Mouse (Mus musculus): ENCODE data around the gene Ap1g2. TPM values are rescaled to one million over a fixed set of nuclear protein-coding genes. Genes with fewer than 3 reads are reported as not detected.

Gene Ap1g2
- 26.1 and 27.6 TPM in 2 replicates for polyA plus RNA-seq (2015; fragmentation: Nextera tagmentation; extraction: Ambion mirVana)

- H3K27ac ChIP-seq = peak within 1 kb of the TSS; percentile 72
- peak; percentile 95 for ATAC-seq (ENCODE audit: low read depth)
Observed at GRCm38 (mm10) chr14:55105836-55106809, at the start of gene Ap1g2. Gene Ap1g2 (minus strand): TSS chr14:55106593.

GRCm38 (mm10) chr14:55152951-55153481, 46.6 kb upstream of the Ap1g2 start:
- H3K36me3 ChIP-seq = no peaks in the 10 kb centered on the region
- H3K4me1 ChIP-seq (replicated peaks) = 0 out of 2 replicates have a peak, but pooled peaks cover 4% of the 10 kb centered on the region
- no peak overlapping the region for H3K27ac ChIP-seq
- no peak overlapping the region for H3K9ac ChIP-seq
- H3K4me3 ChIP-seq (replicated peaks) = no peak overlapping the region
- H3K4me2 ChIP-seq = no peak overlapping the region
- 76% methylated on average over 16 of the region's 16 CpGs for WGBS (ENCODE audit: insufficient replicate concordance)
- no peaks in the 10 kb centered on the region for H3K9me3 ChIP-seq (replicated peaks)
- no peak for DNase-seq
- H3K27me3 ChIP-seq = no peaks in the 10 kb centered on the region
- no peak for ATAC-seq (ENCODE audit: low read depth)

More at GRCm38 (mm10) chr14:55105836-55106809, at the start of gene Ap1g2:
- Histone ChIP-seq H3K27me3 (peaks cover 40% of the 10 kb centered on the region), H3K36me3 (peaks cover 27% of the 10 kb centered on the region), H3K4me1 (replicated peaks) (peaks cover 38% of the 10 kb centered on the region), H3K9me3 (replicated peaks) (no peaks in the 10 kb centered on the region), H3K9ac (peak within 1 kb of the TSS; percentile 76), H3K4me3 (replicated peaks) (peak within 1 kb of the TSS; percentile 70), H3K4me2 (peak within 1 kb of the TSS; percentile 93)
- DNase-seq = peak; percentile 86
- under 1% methylated on average over 39 of the region's 39 CpGs for WGBS (ENCODE audit: insufficient replicate concordance)

DNA sequence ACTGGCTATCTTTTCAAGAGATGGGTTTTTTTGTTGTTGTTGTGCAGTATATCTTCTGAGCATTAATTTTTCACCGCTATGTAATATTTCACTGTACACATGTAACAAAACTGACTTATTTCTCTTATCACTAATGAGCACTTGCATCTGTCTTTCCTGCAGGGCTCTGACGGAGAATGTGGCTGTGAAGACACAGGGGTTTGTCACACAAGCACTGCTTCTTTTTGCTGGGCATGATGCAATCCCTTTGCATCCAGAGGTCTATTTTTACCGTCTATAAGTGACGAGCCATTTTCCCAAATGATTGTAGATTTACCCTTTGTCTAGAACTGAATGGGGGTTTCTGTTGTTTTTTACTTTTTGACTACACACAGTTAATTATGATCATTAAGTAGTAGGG, 45.8 kb upstream of the Ap1g2 start:
- no peak for ATAC-seq (ENCODE audit: low read depth)
- Histone ChIP-seq H3K27me3 (no peaks in the 10 kb centered on the region), H3K9ac (no peak overlapping the region), H3K4me1 (replicated peaks) (peaks cover 7% of the 10 kb centered on the region), H3K27ac (no peak overlapping the region), H3K4me2 (no peak overlapping the region), H3K9me3 (replicated peaks) (no peaks in the 10 kb centered on the region), H3K4me3 (replicated peaks) (no peak overlapping the region), H3K36me3 (no peaks in the 10 kb centered on the region)
- no peak for DNase-seq
- WGBS (ENCODE audit: insufficient replicate concordance) = 46% methylated on average over 4 of the region's 4 CpGs

- no peak overlapping the region for H3K4me2 ChIP-seq
- no peaks in the 10 kb centered on the region for H3K27me3 ChIP-seq
- peaks cover 16% of the 10 kb centered on the region for H3K4me1 ChIP-seq (replicated peaks)
- H3K27ac ChIP-seq = no peak overlapping the region
- no peak overlapping the region for H3K4me3 ChIP-seq (replicated peaks)
- no peak overlapping the region for H3K9ac ChIP-seq
- DNase-seq (no peak), ATAC-seq (ENCODE audit: low read depth) (no peak)
- H3K36me3 ChIP-seq = no peaks in the 10 kb centered on the region
- H3K9me3 ChIP-seq (replicated peaks) = no peaks in the 10 kb centered on the region
- WGBS (ENCODE audit: insufficient replicate concordance) = 65% methylated on average over 5 of the region's 5 CpGs
Observed at GRCm38 (mm10) chr14:55150985-55151384, 44.6 kb upstream of the Ap1g2 start.

GRCm38 (mm10) chr14:55149041-55149440, 42.6 kb upstream of the Ap1g2 start:
- no peak for DNase-seq
- WGBS (ENCODE audit: insufficient replicate concordance) = 67% methylated on average over 5 of the region's 5 CpGs
- Histone ChIP-seq H3K9me3 (replicated peaks) (no peaks in the 10 kb centered on the region), H3K4me1 (replicated peaks) (peaks cover 26% of the 10 kb centered on the region), H3K4me2 (no peak overlapping the region), H3K27ac (no peak overlapping the region), H3K36me3 (no peaks in the 10 kb centered on the region), H3K4me3 (replicated peaks) (no peak overlapping the region), H3K9ac (no peak overlapping the region), H3K27me3 (no peaks in the 10 kb centered on the region)
- ATAC-seq (ENCODE audit: low read depth) = no peak

DNA sequence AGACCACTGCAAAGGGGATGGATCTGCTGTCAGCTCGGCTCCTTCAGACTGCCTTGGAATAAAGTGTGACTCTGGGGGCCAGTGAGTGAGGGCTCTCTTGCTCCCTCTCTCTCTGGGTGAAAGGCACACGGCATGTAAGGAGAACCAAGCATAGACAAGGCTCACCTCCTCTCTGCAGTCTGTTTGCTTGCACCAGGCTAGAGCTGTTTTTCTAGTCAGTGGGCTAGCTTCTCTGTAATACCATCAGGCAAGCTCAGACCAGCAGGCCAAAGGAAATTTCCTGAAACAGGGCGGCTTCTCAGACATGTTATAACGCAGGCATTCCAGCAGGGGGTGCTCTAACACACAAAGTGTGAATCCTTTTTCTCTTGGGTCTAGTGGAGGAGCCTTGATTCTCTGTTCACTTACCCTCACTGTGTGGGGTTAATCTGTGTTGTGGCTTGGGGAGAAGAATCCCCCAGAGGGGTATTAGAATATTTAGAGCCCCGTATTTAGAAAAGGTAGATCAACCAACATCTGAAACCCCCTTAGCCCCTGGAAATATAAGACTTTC, 42.0 kb upstream of the Ap1g2 start:
- no peak overlapping the region for H3K4me3 ChIP-seq (replicated peaks)
- H3K27me3 ChIP-seq = no peaks in the 10 kb centered on the region
- peaks cover 26% of the 10 kb centered on the region for H3K4me1 ChIP-seq (replicated peaks)
- 26% methylated on average over 5 of the region's 5 CpGs for WGBS (ENCODE audit: insufficient replicate concordance)
- peak; percentile 30 for DNase-seq
- no peaks in the 10 kb centered on the region for H3K36me3 ChIP-seq
- no peak overlapping the region for H3K4me2 ChIP-seq
- no peaks in the 10 kb centered on the region for H3K9me3 ChIP-seq (replicated peaks)
- H3K27ac ChIP-seq = no peak overlapping the region
- no peak for ATAC-seq (ENCODE audit: low read depth)
- no peak overlapping the region for H3K9ac ChIP-seq

- H3K27ac ChIP-seq = no peak overlapping the region
- no peak for DNase-seq
- H3K9me3 ChIP-seq (replicated peaks) = no peaks in the 10 kb centered on the region
Observed at GRCm38 (mm10) chr14:55146829-55147401, 40.5 kb upstream of the Ap1g2 start.

DNA sequence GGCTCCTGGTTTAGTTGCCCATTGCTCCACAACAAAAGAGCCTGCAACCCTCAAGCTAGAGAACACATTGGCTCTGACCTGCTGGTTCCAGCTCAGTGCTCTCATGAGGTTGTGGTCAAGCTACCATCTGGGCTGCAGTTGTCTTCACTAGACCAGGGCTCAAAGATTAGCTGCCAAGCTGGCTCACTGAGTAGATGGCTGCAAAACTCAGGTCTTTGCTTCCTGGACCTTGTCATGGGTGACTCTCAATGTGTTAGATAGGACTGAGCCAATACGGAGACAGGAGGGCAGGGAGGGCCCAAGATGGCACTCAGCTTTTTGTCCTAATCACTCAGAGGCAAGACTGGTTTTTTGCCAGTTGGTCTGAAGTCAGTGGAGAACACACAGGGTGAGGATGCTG, 39.9 kb upstream of the Ap1g2 start:
- no peaks in the 10 kb centered on the region for H3K9me3 ChIP-seq (replicated peaks)
- H3K27me3 ChIP-seq = no peaks in the 10 kb centered on the region
- WGBS (ENCODE audit: insufficient replicate concordance) = 69% methylated on average over 1 of the region's 1 CpGs
- H3K36me3 ChIP-seq = no peaks in the 10 kb centered on the region
- H3K9ac ChIP-seq = no peak overlapping the region
- H3K4me3 ChIP-seq (replicated peaks) = no peak overlapping the region
- no peak overlapping the region for H3K4me2 ChIP-seq
- DNase-seq = no peak
- H3K4me1 ChIP-seq (replicated peaks) = peaks cover 26% of the 10 kb centered on the region
- no peak for ATAC-seq (ENCODE audit: low read depth)
- no peak overlapping the region for H3K27ac ChIP-seq

More at GRCm38 (mm10) chr14:55146829-55147401, 40.5 kb upstream of the Ap1g2 start:
- Histone ChIP-seq H3K4me2 (no peak overlapping the region), H3K36me3 (no peaks in the 10 kb centered on the region), H3K9ac (no peak overlapping the region), H3K4me3 (replicated peaks) (no peak overlapping the region), H3K4me1 (replicated peaks) (peaks cover 26% of the 10 kb centered on the region), H3K27me3 (no peaks in the 10 kb centered on the region)
- no peak for ATAC-seq (ENCODE audit: low read depth)
- 62% methylated on average over 12 of the region's 12 CpGs for WGBS (ENCODE audit: insufficient replicate concordance)

DNA sequence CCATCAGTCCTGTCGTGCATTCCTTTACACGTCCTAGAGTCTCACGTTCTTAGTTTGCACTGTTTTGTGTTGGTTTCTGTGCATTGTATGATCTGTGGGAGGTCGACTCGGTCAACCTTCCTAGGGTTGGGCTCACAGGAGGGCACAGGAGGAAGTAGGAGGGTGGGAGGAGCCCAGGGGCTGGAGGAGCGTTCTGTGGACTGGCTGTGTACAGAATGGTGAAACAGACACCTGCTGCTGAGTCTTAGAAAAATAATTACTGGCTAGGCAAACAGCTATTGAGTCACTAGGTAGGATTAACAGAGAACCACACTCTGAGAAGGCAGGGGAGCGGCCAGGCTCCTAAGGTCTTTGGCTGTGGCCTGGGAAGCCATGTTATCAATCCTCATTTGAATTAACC, 32.9 kb upstream of the Ap1g2 start:
- Histone ChIP-seq H3K4me2 (no peak overlapping the region), H3K4me3 (replicated peaks) (no peak overlapping the region), H3K36me3 (no peaks in the 10 kb centered on the region), H3K4me1 (replicated peaks) (peaks cover 3% of the 10 kb centered on the region), H3K9ac (no peak overlapping the region), H3K27ac (no peak overlapping the region), H3K27me3 (no peaks in the 10 kb centered on the region), H3K9me3 (replicated peaks) (no peaks in the 10 kb centered on the region)
- WGBS (ENCODE audit: insufficient replicate concordance) = 48% methylated on average over 7 of the region's 7 CpGs
- DNase-seq = no peak
- ATAC-seq (ENCODE audit: low read depth) = no peak

DNA sequence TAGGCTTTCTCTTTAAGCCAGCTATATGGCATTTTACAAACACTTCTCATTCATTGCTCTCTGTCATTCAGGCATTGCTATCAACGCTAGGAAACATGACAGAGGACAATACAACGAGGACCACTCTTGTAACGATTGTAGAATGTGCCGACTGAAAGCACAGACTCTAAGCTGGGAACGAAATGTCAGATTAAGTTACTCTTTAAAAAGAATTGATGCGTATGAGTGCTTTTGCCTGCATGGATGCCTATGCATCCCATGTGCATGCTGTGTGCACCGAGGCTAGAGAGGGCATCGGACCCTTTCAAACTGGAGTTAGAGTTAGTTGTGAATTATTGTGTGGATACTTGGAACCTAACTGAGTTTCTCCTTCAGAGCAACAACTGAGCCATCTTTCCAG, 29.3 kb upstream of the Ap1g2 start:
- ATAC-seq (ENCODE audit: low read depth) (no peak), DNase-seq (no peak)
- Histone ChIP-seq H3K36me3 (no peaks in the 10 kb centered on the region), H3K27ac (no peak overlapping the region), H3K9ac (no peak overlapping the region), H3K4me2 (no peak overlapping the region), H3K9me3 (replicated peaks) (no peaks in the 10 kb centered on the region), H3K4me1 (replicated peaks) (no peaks in the 10 kb centered on the region), H3K27me3 (no peaks in the 10 kb centered on the region), H3K4me3 (replicated peaks) (no peak overlapping the region)
- 75% methylated on average over 8 of the region's 8 CpGs for WGBS (ENCODE audit: insufficient replicate concordance)

DNA sequence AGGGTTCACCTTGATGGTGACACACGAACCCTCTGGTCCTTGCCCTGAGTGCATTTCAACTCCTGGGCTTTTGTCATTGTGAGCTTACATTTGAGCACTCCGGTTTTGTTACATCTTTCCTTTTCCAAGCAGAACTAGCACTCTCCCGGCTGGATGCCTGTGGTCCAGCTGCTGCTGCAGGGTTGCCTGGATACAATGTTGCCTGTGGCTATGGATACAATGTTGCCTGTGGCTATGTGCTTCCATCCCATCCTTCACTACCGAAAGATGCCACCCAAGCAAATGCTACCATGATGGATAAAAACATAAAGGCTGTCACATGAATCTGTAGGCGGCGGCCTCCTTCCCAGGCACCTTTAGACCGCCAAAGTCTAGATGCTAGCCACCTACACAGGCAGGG, 20.1 kb upstream of the Ap1g2 start:
- WGBS (ENCODE audit: insufficient replicate concordance) = 73% methylated on average over 7 of the region's 7 CpGs
- Histone ChIP-seq H3K27me3 (0 out of 2 replicates have a peak, but pooled peaks cover 6% of the 10 kb centered on the region), H3K36me3 (no peaks in the 10 kb centered on the region), H3K4me3 (replicated peaks) (no peak overlapping the region), H3K4me1 (replicated peaks) (no peaks in the 10 kb centered on the region), H3K27ac (no peak overlapping the region), H3K9me3 (replicated peaks) (no peaks in the 10 kb centered on the region), H3K4me2 (no peak overlapping the region), H3K9ac (no peak overlapping the region)
- ATAC-seq (ENCODE audit: low read depth) (no peak), DNase-seq (no peak)

Measured in liver, embryonic 13.5 days (tissue).